Mouse (Mus musculus): ENCODE data around the gene Hlcs.
A peak's percentile ranks its signal among the peaks of the same experiment; 100 is the strongest.

The Hlcs gene

DNA sequence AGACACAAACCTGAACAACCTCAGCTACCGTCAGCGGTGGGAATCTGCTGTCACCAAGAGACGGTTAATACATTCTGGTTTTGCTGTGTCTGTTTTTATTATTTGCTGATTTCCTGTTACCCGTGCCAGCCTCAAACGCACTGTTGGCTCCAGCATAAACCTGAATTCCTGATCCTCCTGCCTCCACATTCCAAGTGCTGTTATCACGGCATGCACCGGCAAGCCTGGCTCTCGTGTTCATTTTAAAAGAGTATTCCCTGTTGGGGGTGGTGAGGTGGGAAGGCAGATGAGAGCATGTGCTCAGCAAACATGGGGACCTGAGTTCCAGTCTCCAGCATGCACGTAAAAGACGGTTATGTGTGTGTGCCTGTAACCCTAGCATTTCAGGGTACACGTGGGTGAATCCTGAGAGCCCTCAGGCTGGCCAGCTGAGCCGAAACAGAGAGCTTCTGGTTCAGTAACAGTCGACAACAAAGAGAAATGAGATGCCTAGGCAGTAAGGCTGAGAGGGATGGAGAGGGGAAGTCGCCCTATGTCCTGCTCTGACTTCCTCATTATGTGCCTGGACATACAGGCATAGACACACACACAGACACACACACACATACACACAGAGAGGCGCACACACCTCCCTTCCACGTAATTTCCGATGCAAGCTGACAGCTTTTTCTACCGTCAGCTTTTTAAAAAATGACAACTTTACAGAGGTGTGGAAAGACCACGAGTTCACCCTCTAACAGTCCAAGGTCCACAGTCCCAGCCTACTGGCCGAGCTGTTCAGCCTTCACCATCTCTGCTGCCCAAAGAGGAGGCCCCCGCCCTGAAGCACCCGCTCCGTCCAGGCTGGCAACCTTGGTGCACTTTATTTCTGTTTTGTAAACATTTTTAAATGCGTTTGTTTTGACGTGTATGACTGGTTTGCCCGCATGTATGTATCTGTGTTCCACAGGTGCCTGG, 107.6 kb downstream of the Hlcs start:
- DNase-seq, result peak; percentile 12

DNA sequence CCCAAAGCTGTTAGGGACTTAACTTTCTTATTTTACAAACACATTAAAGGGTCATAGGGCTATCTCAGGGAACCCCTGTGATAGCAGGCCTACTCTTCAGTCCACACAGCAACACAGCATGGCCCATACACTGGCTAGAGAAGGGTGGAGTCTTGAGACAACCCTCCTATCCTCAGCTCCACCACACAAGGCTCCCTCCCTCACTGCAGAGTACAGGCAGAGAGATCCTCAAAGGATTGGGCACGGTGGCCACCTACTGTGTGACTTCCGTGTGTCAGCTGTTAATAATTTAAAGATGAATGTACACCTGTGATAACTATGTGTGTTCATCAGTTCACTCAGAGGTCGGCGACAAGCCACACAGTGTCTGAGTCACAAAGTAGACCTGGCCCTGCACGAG, 112.0 kb downstream of the Hlcs start:
- no peak for DNase-seq

- no peak for DNase-seq
Measured at GRCm38 (mm10) chr16:94195913-94196312, 117.5 kb downstream of the Hlcs start.

- DNase-seq, result no peak
Measured at GRCm38 (mm10) chr16:94191379-94192315, 121.7 kb downstream of the Hlcs start.

DNA sequence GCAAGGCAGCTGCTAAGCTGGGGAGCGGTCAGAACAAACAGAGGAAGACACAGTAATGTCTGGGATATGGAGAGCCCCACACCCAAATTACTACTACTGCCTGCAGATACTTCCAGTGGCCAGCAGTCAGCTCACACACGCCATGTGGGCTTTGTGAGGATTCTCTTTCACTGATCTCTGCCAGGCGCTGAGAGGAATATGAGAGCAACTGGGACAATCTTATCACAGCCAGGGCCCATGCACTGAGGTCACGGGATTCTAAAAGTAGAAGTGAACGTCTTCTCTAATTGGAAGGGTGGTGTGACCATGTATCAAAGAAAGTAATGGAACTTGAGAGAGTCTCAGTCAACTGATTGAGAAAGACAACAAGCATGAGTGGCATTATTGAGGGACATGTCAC, 123.1 kb downstream of the Hlcs start:
- no peak for DNase-seq

GRCm38 (mm10) chr16:94186526-94186925, 126.8 kb downstream of the Hlcs start:
- no peak for DNase-seq

DNA sequence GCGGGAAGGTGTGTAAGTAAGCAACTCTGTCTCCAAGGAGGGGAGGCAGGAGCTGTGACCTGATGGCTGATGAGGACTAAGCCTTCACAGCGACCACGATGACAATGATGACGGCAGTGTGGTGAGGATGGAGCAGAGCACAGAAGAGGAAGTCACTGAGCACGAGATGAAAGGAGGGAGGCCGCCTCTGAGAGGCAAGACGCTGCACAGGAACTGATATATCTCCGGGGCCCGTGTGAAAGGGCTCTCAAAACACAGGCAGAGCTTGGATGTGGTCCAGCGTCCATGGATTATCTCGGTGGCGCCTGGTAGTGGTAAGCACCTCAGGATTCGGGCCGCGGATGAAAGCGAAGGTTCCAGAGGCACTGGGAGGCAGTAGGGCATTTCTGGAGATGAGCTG, 127.9 kb downstream of the Hlcs start:
- DNase-seq, result peak; percentile 33

GRCm38 (mm10) chr16:94180122-94180870, 133.1 kb downstream of the Hlcs start:
- DNase-seq, result no peak

- no peak for DNase-seq
Measured at GRCm38 (mm10) chr16:94179341-94180121, 133.8 kb downstream of the Hlcs start.

- DNase-seq, result no peak
Measured at GRCm38 (mm10) chr16:94178441-94179220, 134.7 kb downstream of the Hlcs start.

GRCm38 (mm10) chr16:94176997-94177857, 136.1 kb downstream of the Hlcs start:
- no peak for DNase-seq

DNA sequence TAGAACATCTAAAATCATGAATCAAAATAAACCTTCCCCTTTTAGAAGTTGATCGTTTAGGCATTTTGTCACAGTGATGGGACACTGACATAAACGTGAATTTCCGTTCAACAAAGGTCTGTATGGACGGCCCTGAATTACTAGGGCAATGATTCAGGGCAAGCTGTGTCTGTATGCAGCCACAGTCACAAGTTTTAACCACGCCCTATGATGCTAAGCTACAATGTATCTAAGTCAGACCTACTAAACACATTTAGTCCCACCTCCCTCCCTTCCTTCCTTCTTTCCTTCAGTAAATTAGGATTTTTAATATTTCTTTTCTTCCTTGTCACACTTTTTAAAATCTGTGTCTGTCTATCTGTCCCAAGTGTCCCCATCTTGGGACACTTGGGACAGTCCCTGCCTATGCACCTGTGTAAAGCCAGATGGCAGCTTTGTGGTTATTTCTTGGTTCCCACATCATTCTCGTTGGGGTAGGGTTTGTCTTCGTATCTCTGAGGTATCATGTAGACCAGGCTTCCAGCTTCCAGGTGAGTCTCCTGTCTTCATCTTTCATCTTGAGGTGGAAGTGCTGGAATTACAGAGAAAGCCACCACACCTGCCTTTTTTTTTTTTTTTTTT, 137.9 kb downstream of the Hlcs start:
- no peak for DNase-seq

DNA sequence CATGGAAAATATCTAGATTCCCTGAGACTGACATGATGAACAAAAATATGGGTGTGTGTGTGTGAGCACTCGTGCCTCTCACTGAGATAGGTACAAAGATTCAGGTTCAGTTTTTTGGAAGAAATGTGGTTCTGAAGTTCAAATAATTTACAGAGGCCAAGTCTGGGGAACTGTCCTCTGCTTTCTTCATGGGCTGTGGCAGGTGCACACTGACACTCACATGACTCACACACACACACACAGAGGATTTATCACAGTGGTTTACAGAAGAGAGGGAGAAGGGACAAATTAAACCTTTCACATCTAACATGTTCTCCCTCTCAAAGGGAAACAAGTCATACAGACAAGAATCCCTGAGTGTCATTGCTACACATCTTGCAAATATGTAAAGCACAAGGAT, 140.0 kb downstream of the Hlcs start:
- no peak for DNase-seq

DNA sequence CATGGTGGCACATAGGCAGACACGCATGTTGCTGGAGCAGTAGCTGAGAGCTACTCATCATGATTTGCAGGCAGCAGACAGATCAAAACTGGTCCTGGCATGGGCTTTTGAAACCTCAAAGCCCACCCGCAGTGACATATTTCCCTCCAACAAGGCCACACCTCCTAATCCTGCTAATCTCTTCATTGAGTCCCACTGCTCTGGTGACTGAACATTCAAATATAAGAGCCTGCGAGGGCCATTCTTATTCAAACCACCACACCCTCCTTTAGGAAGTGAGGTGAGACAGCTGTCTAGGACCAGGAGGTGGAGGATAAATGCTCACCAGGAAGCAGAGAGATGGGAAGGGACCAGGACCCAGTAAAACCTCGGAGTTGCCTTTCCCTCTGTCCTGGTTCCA, 143.2 kb downstream of the Hlcs start:
- no peak for DNase-seq

GRCm38 (mm10) chr16:94168655-94169545, 144.5 kb downstream of the Hlcs start:
- DNase-seq, result no peak

GRCm38 (mm10) chr16:94164978-94165377, 148.4 kb downstream of the Hlcs start:
- no peak for DNase-seq

GRCm38 (mm10) chr16:94164236-94164635, 149.1 kb downstream of the Hlcs start:
- no peak for DNase-seq

DNA sequence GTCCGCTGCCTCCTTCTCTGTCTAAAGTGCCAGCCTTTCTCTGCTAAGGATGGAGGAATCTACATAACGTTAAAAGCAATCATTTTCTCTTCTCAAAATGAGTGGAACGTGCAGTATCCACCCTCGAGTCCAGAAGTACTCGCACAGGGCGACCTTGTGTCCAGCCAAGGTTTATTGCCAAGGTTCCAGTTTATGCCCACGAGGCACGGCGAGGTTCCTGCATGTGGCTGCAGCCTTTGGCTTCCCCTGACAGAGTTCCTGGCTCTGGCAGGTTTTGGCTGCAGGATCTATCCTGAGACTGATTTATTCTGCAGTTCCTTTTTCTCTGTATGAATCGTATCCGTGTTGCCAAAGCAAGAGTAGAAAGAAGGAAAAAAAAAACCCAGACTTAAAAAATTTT, 150.3 kb downstream of the Hlcs start:
- DNase-seq, result no peak

DNA sequence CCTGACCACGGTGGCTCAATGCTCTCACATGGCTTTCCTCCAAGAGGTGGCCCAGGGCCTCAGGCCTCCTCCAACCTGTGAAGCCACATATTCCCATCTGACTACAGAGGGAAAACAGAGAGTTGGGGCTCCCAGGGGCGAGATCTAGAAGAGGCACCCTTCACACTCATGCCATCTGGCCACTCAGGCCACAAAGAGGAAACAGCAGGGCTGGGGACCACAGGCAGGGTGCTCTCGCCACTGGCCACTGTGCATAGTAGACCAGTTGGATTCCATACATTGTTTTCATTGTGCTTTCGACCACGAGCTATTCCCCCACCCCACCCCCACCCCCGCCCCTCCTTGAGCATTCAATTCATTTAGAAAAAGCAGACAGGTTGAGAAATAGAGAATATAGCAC, 151.4 kb downstream of the Hlcs start:
- DNase-seq, result no peak
